Mouse (Mus musculus) left cerebral cortex, adult 18-20 months (tissue): Measurements from ENCODE around the gene Olfr920. TPM values are rescaled to one million over a fixed set of nuclear protein-coding genes. Genes with fewer than 3 reads are reported as not detected.

Experiments
- DNase-seq, 2 experiments: peaks; one replicate each; pipeline ENCODE4 v3.0.0; 2021 to 2022; ENCODE audit warnings: low spot score in 2 of 2, mixed read lengths in 1 of 2
- long read RNA-seq, 2 experiments: library from polyadenylated mRNA; stranded (forward); transcript quantifications; one replicate each; pipeline ENCODE4 v2.0.0; 2021
- total RNA-seq, 2 experiments: library from RNA; stranded (reverse); gene quantifications; 2 replicates each; pipeline ENCODE4 v1.2.3; 2021

Olfr920 gene
- under 1 TPM in 1 of 2 experiments, not detected in 1; 0.12 TPM for total RNA-seq
- long read RNA-seq, experiment 1 = 0 reads
- long read RNA-seq, experiment 2 = 0 reads

DNA sequence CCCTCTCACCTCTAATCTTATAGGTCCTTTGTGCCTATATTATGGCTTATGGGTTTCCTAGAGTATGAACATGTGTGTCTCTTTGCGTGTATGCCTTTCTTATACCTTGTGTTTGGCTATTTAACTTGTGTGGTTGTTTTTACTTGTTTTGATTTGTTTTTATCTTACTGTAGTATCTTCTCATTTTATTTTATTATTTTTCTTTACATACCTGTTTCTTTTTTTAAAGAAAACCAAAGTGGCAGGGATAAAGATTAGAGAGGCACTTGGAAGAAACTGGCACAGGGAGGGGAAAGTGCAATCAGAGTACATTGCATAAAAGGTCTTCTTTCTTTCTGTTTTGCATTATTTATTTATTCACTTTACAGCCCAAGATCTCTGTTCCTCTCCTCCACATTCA, at the start of gene Olfr920:
Gene Olfr920 (plus strand): TSS at position 301 of the 400 bp plus-strand sequence.
- no peak for DNase-seq

DNA sequence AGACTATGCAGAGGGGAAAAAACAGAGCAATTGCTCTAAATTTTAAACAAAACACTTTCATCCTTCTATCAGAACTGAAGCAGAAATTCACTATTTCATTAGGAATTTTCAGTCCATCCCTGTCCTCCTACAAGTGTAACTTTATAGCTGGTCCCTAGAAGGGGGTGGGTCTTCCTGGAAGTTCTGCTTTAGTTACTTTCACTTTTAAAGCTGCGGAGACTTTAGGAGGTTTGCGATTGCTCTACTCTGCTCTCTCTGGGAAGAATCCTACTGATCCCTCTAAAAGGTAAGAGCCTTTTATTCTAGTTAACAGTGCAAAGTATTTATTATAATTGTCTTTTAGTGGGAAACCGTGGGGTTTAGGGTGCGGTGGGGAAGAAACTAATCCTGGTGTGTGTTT, 34.0 kb upstream of the Olfr920 start, which contains the start of gene Vwa5a:
Gene Vwa5a (plus strand): TSS at position 167 of the 400 bp plus-strand sequence.
- DNase-seq = no peak

DNA sequence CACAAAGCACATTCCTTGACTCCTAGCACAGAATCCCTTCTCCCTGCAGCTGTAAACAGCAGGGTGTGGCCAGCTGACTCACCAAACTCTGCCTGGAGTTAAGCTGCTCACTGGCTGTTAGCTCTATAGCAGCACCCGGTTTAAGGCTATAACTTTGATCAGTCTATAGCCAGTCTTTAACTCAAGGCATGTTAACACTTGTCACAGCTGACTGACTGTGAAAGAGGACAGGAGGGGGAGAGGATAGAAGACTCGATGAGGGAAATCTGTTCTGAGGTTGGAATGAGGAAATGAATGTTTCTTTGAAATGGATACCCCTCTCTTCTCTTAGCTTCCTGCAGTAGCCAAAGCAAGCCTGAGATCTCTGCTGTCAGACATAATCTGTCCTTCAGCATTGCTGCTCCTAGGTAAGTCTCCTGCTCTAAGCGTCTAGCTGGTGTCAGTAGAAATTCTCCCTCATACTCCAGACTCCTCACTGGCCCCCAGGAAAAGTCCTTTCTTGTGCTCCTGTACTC, 33.1 kb upstream of the Olfr920 start:
- no peak for DNase-seq

DNA sequence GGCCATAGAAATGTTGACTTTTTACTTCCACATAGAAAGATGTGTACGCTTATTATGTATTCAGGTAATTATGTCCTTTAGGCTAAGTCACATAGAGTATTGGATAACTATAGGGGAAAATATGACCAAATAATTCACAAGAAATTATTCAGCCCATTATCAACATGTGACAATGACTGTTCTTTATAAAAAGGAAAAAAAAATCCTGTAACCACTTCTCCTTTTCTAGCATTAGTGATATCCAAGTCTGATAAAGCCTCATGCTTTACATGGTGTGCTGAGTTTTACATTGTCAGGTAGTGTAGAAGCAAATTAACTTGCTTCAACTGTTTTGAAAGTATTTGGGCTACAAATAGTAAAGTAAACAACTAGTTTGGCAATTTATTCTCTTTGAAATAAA, 28.1 kb upstream of the Olfr920 start:
- DNase-seq = no peak

DNA sequence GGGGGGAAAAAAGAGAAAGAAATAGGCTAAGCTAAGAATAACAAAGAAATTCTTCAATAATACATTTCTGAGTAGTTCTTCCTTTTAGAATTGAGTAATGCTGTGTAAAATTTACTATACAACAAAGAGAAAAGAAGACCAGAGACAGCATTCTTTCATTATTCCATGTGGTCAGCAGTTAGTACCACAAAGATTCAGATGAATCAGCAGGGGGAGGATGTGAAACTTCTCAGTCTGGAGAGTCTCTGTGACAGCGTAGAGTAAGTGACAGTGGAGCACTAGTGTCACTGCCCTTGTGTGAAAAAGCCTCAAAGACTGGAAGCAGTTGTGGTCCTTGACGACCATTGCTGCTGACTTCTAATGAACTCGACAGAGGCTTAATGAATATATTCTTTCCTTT, 23.9 kb upstream of the Olfr920 start:
- DNase-seq = no peak

DNA sequence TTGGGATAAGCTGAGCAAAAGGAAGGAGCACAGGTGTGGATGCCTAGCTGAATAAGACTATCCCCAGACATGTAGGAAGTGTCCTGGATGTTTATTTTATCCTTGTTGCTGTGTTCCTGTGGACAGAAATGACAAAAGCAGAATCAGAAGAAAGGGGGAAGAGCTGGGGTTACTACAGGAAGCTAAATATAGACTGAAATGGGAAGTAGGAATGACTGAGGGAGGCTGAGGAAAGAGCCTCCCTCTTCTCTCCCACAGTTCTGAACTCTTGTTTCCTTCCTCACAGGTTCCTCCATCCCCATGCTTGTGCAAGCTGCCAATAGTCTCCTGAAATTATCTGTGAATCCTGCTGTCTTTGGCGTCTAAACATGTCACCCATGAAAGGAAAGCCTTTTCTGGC, 10.7 kb upstream of the Olfr920 start:
- no peak for DNase-seq

DNA sequence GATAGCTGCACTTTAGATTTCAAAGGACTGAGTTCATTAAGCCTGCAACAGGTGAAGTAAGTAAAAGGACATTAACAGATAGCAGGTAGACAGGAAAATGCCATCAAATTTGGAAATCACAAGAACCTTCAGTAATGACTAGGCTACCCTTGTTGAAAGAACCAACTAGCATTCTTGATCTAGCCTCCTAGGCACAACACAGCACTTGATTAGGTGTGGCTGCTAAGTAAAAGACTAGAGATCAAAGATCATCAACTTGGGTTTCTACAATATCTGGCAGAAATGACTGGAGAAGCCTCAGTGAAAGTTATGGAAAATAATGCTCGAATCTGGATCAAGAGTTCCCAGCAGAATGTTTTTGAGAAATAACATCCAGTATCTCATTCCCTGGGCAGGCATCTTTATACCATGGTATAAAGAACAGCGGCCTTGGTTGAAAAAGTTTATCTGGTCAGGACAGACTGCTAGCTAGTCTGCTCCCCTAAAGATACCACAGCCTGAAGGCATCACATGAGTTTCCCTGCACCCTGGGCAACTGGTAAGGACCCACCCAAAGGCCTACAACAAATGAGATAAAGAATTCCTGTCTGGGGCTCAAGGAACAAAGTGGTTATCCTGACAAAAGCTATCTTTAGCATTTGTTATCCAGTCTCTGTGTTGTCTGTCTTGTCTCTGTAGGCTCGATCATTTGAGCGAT, 7.3 kb upstream of the Olfr920 start:
- DNase-seq = no peak

DNA sequence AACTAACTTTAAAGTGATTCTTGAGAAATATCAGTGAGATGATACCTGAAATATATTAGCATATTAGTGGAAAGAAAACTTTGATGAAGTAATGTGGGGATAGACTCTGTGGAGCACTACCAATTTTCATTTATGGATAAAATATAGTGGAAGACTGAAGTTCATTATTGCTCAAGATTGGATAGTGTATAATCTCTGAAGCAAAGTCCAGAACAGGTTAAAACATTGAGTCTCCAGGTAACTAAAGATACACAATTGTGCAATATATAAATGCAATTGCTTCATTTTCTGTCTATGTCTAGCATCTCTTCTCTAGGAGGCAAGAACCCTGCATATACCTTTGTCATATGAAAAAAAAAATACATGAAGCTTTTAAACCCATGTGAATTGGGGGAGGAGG, 20.7 kb downstream of the Olfr920 start, which contains the start of gene Olfr921:
Gene Olfr921 (plus strand): TSS at position 301 of the 400 bp plus-strand sequence.
- no peak for DNase-seq

DNA sequence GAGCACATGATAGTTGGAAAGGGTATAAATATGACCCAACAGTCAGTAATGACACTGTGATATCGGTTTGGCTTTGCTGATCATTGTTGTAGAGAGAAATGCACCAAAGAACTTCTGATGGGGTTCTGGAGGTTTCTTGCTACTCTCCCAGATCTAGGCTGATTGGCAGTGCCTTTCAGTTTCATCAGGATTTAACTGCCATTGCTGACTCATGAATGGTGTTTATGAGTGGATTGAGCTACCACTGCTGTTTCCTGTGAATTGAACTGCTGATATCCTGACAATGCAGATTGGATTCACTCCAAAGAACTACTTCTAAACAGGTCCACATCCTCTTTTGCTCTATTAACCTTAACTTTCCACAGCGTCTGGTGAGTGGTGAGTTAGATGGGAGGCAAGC, 40.6 kb downstream of the Olfr920 start:
- no peak for DNase-seq

DNA sequence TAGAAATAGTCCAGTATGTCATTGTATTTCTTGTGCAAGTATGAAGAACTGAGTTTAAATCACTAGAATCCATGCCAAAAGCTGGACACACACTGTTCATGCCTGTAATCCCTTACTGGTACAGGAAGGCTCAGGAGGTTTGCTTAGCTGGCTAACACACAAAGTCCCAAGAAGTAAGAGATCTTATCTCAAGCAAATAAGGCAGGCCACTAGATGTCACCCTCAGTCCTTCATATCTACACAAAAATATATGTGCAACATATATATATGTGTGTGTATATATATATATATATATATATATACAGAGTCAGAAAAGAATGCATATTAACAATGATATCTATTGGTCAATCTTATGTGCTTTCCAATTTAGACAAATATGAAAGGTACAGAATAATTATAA, 53.6 kb downstream of the Olfr920 start:
- peak; percentile 5 to 22 for DNase-seq

Other genes starting within 250 kb of the Olfr920 start
- gene Olfr911-ps1, start 230.7 kb upstream of the Olfr920 start, total RNA-seq = not detected
- not detected for gene Olfr910, start 214.4 kb upstream of the Olfr920 start, total RNA-seq
- not detected for gene Olfr912, start 172.1 kb upstream of the Olfr920 start, total RNA-seq
- gene Olfr913, start 159.5 kb upstream of the Olfr920 start, total RNA-seq = not detected
- gene Olfr914, start 147.2 kb upstream of the Olfr920 start, total RNA-seq = not detected
- not detected for gene Olfr916, start 92.4 kb upstream of the Olfr920 start, total RNA-seq
- not detected for gene Olfr917, start 86.5 kb upstream of the Olfr920 start, total RNA-seq
- not detected for gene Olfr918, start 77.7 kb upstream of the Olfr920 start, total RNA-seq
- gene Olfr919, start 48.6 kb upstream of the Olfr920 start, total RNA-seq = not detected
- gene Vwa5a, start 34.0 kb upstream of the Olfr920 start, total RNA-seq = 10 to 100 TPM; 11.0 to 11.7 TPM
- not detected for gene Olfr921, start 20.8 kb downstream of the Olfr920 start, total RNA-seq
- not detected for gene Olfr922, start 62.3 kb downstream of the Olfr920 start, total RNA-seq
- not detected for gene Olfr923, start 74.2 kb downstream of the Olfr920 start, total RNA-seq
- gene Olfr924, start 92.2 kb downstream of the Olfr920 start, total RNA-seq = not detected
- gene Olfr26, start 102.8 kb downstream of the Olfr920 start, total RNA-seq = not detected
- not detected for gene Olfr926, start 124.8 kb downstream of the Olfr920 start, total RNA-seq
- not detected for gene Olfr930, start 177.5 kb downstream of the Olfr920 start, total RNA-seq
- not detected for gene Olfr933, start 220.0 kb downstream of the Olfr920 start, total RNA-seq
- gene Olfr934, start 236.0 kb downstream of the Olfr920 start, total RNA-seq = not detected
- gene Olfr935, start 247.4 kb downstream of the Olfr920 start, total RNA-seq = not detected